Mouse (Mus musculus) heart, postnatal 14 days (tissue): ENCODE results near the gene Ear2. TPM values are rescaled to one million over a fixed set of nuclear protein-coding genes. Genes with fewer than 3 reads are reported as not detected.
"Not testable (repeated sequence)": the region's sequence is repeated elsewhere in the genome, so short reads cannot be mapped to it uniquely, and the experiment has no call there.

Experiments
- DNase-seq, 2 experiments: peaks; one replicate each; pipeline ENCODE4 v3.0.0; 2021 to 2022
- intact Hi-C: fragments of 180-260 bp; cut with DNase I; formaldehyde crosslinking; loops from one replicate; pipeline ENCODE4 v1.15.1; 2025
- long read RNA-seq, 2 experiments: library from polyadenylated mRNA; stranded (forward); transcript quantifications; one replicate each; pipeline ENCODE4 v2.0.0; 2021
- total RNA-seq, 2 experiments: library from RNA; stranded (reverse); gene quantifications; 2 replicates each; pipeline ENCODE4 v1.2.3; 2021

Ear2 gene
- 1 to 10 TPM in 1 of 2 experiments, under 1 TPM in 1; 0.63 to 1.2 TPM for total RNA-seq
- long read RNA-seq, experiment 1: 0 reads
- long read RNA-seq, experiment 2: 0 reads

GRCm38 (mm10) chr14:44102354-44102753 lies at the start of gene Ear2:
Ear2 (plus strand) TSS chr14:44102654.
- intact Hi-C loops, DNase-seq: not testable (repeated sequence)

- peak in 1 of 2 experiments; percentile 2 for DNase-seq
Measured at GRCm38 (mm10) chr14:44067879-44068278, 34.6 kb upstream of the Ear2 start.

GRCm38 (mm10) chr14:44070595-44070994 lies 31.9 kb upstream of the Ear2 start:
- intact Hi-C loops, DNase-seq: not testable (repeated sequence)

More at GRCm38 (mm10) chr14:44067879-44068278, 34.6 kb upstream of the Ear2 start:
- intact Hi-C loops: not testable (repeated sequence)

- intact Hi-C loops, DNase-seq: not testable (repeated sequence)
Measured at GRCm38 (mm10) chr14:44077785-44078341, 24.6 kb upstream of the Ear2 start.

- DNase-seq, intact Hi-C loops: not testable (repeated sequence)
Measured at GRCm38 (mm10) chr14:44086588-44086987, 15.9 kb upstream of the Ear2 start.

GRCm38 (mm10) chr14:44087535-44087934 lies 14.9 kb upstream of the Ear2 start:
- not testable (repeated sequence) for DNase-seq

GRCm38 (mm10) chr14:44091524-44091923 lies 10.9 kb upstream of the Ear2 start:
- intact Hi-C loops, DNase-seq: not testable (repeated sequence)

More at GRCm38 (mm10) chr14:44087535-44087934, 14.9 kb upstream of the Ear2 start:
- intact Hi-C loops: not testable (repeated sequence)

- DNase-seq, intact Hi-C loops: not testable (repeated sequence)
Measured at GRCm38 (mm10) chr14:44094445-44094844, 8.0 kb upstream of the Ear2 start.

- intact Hi-C loops, DNase-seq: not testable (repeated sequence)
Measured at GRCm38 (mm10) chr14:44100030-44100429, 2.4 kb upstream of the Ear2 start.

- intact Hi-C loops: no loop called here
- no peak for DNase-seq
Measured at GRCm38 (mm10) chr14:44110981-44111380, 8.5 kb downstream of the Ear2 start.

GRCm38 (mm10) chr14:44123551-44123950 lies 21.1 kb downstream of the Ear2 start, which contains the start of gene Gm3327:
Gm3327 (plus strand) TSS chr14:44123851.
- DNase-seq, intact Hi-C loops: not testable (repeated sequence)

Other genes with a start within 250 kb of the Ear2 start
- gene Ear1, start 227.1 kb upstream of the Ear2 start, total RNA-seq: not detected
- not detected for gene Ear10, start 179.1 kb upstream of the Ear2 start, total RNA-seq
- gene Gm8113, start 177.3 kb upstream of the Ear2 start, total RNA-seq: 1 to 10 TPM; 4.2 to 4.4 TPM
- not detected for gene Ang5, start 145.6 kb upstream of the Ear2 start, total RNA-seq
- gene Ang6, start 100.4 kb upstream of the Ear2 start, total RNA-seq: not detected
- gene Gm3327, start 21.2 kb downstream of the Ear2 start, total RNA-seq: not detected
- gene Gm8212, start 95.0 kb downstream of the Ear2 start, total RNA-seq: not detected
- gene 4930503E14Rik, start 110.6 kb downstream of the Ear2 start, total RNA-seq: not detected
- gene Gm8220, start 182.9 kb downstream of the Ear2 start, total RNA-seq: not detected
- not detected for gene Gm5930, start 235.9 kb downstream of the Ear2 start, total RNA-seq